Mouse (Mus musculus): Measurements from ENCODE around the gene Olfr123. TPM values are rescaled to one million over a fixed set of nuclear protein-coding genes. Genes with fewer than 3 reads are reported as not detected.

The Olfr123 gene
- polyA plus RNA-seq (2012; rRNA removed): not detected in 2 replicates

GRCm38 (mm10) chr17:37793229-37793628 is at the start of gene Olfr123:
Gene Olfr123 (plus strand): TSS chr17:37793529.

GRCm38 (mm10) chr17:37768307-37768706 is 25.0 kb upstream of the Olfr123 start, which contains the start of gene Olfr122:
Gene Olfr122 (plus strand): TSS chr17:37768607.

GRCm38 (mm10) chr17:37799588-37799987 is 6.3 kb downstream of the Olfr123 start, which contains the start of gene Olfr124:
Gene Olfr124 (plus strand): TSS chr17:37799888.

GRCm38 (mm10) chr17:37832649-37833048 is 39.3 kb downstream of the Olfr123 start, which contains the start of gene Olfr125:
Gene Olfr125 (plus strand): TSS chr17:37832949.

DNA sequence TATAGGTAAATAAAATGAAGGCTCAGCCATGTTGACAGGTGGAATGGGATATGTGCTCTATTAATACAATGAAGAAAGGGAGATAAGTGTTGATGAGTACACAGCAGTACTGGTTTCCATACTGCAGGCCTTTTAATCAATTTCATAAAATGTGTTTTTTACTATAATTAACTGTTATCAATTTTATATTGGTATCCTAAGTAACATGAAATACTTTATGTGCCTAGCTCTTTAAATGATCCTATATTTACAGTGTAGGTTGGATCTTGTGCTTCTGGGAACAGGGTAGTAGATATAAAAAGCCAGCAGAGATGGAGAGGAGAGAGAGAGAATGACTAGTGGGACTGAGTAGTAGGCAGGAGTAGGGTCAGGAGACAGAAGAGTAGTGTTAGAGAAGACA is 53.9 kb downstream of the Olfr123 start, which contains the start of gene Olfr126:
Gene Olfr126 (plus strand): TSS at position 301 of the 400 bp plus-strand sequence.

Other genes starting within 250 kb of the Olfr123 start
- not detected in 2 replicates for gene Olfr112, start 224.1 kb upstream of the Olfr123 start, polyA plus RNA-seq (2012; rRNA removed)
- gene Olfr113, start 215.9 kb upstream of the Olfr123 start, polyA plus RNA-seq (2012; rRNA removed): not detected in 2 replicates
- gene Olfr114, start 200.8 kb upstream of the Olfr123 start, polyA plus RNA-seq (2012; rRNA removed): not detected in 2 replicates
- not detected in 2 replicates for gene Olfr115, start 166.4 kb upstream of the Olfr123 start, polyA plus RNA-seq (2012; rRNA removed)
- gene Olfr116, start 166.3 kb upstream of the Olfr123 start, polyA plus RNA-seq (2012; rRNA removed): not detected in 2 replicates
- gene Olfr117, start 129.7 kb upstream of the Olfr123 start, polyA plus RNA-seq (2012; rRNA removed): not detected in 2 replicates
- gene Olfr118, start 126.5 kb upstream of the Olfr123 start, polyA plus RNA-seq (2012; rRNA removed): not detected in 2 replicates
- not detected in 2 replicates for gene Olfr119, start 97.0 kb upstream of the Olfr123 start, polyA plus RNA-seq (2012; rRNA removed)
- gene Olfr120, start 71.7 kb upstream of the Olfr123 start, polyA plus RNA-seq (2012; rRNA removed): not detected in 2 replicates
- not detected in 2 replicates for gene Olfr121, start 44.7 kb upstream of the Olfr123 start, polyA plus RNA-seq (2012; rRNA removed)
- not detected in 2 replicates for gene Olfr122, start 24.9 kb upstream of the Olfr123 start, polyA plus RNA-seq (2012; rRNA removed)
- not detected in 2 replicates for gene Olfr124, start 6.4 kb downstream of the Olfr123 start, polyA plus RNA-seq (2012; rRNA removed)
- gene Olfr125, start 39.4 kb downstream of the Olfr123 start, polyA plus RNA-seq (2012; rRNA removed): not detected in 2 replicates
- not detected in 2 replicates for gene Olfr126, start 54.0 kb downstream of the Olfr123 start, polyA plus RNA-seq (2012; rRNA removed)
- not detected in 2 replicates for gene Olfr127, start 106.9 kb downstream of the Olfr123 start, polyA plus RNA-seq (2012; rRNA removed)
- gene Olfr128, start 127.0 kb downstream of the Olfr123 start, polyA plus RNA-seq (2012; rRNA removed): not detected in 2 replicates
- gene Olfr761, start 159.6 kb downstream of the Olfr123 start, polyA plus RNA-seq (2012; rRNA removed): not detected in 2 replicates